ENCODE assay signal across 8 mouse cellular contexts in genomic region chr14:122181815-122182157, GRCm38 (mm10). TPM values are rescaled to one million over a fixed set of nuclear protein-coding genes. Genes with fewer than 3 reads are reported as not detected.
DNase-seq lines count a peak whose midpoint lies in the region; ATAC-seq and TF ChIP-seq lines count a peak whose summit lies in the region.

No protein-coding gene starts in this region.

- H3K4me2 ChIP-seq in embryonic facial prominence, embryonic 14.5 days (ENCODE audit: low read depth, low read length): peak overlapping the region; percentile 75
- H3K4me2 ChIP-seq in limb, embryonic 12.5 days: peak overlapping the region; percentile 62

- no peaks in the 10 kb centered on the region for H3K9me3 ChIP-seq in embryonic facial prominence, embryonic 14.5 days (ENCODE audit: control insufficient read depth, low read length)
- H3K9me3 ChIP-seq in limb, embryonic 12.5 days: no peaks in the 10 kb centered on the region

- ATAC-seq in embryonic facial prominence, embryonic 14.5 days (ENCODE audit: low read depth): peak; percentile 17
- ATAC-seq in limb, embryonic 12.5 days (ENCODE audit: insufficient number of reproducible peaks, insufficient read depth, low FRiP score, low TSS enrichment, low read depth): no peak; the same call in 1 of the 2 replicates

- no peaks in the 10 kb centered on the region for H3K27me3 ChIP-seq in liver, adult 2 months (ENCODE audit: control insufficient read depth, insufficient read depth, low read length)
- H3K27me3 ChIP-seq in embryonic facial prominence, embryonic 14.5 days (replicated peaks; ENCODE audit: control insufficient read depth, insufficient read depth, low read length): no peaks in the 10 kb centered on the region
- peaks cover 22% of the 10 kb centered on the region for H3K27me3 ChIP-seq in limb, embryonic 12.5 days

- intact Hi-C loops in left cerebral cortex, postnatal 10 days (cut with DNase I): no loop called here

- H3K9ac ChIP-seq in liver, adult 2 months (ENCODE audit: low read depth, low read length): peak overlapping the region; percentile 88
- H3K9ac ChIP-seq in embryonic facial prominence, embryonic 14.5 days (ENCODE audit: low read depth, low read length): peak overlapping the region; percentile 78
- H3K9ac ChIP-seq in limb, embryonic 12.5 days (replicated peaks): peak overlapping the region; percentile 65

- peak; percentile 70 for DNase-seq in liver, adult 2 months (ENCODE audit: extremely low read depth, low read depth, low spot score)
- no peak for DNase-seq in liver
- no peak for DNase-seq in embryonic facial prominence, embryonic 14.5 days (ENCODE audit: low spot score)
- DNase-seq in ovary, adult 18-20 months (ENCODE audit: low spot score): no peak
- no peak for DNase-seq in adrenal gland, adult 2 months
- DNase-seq in left cerebral cortex, postnatal 10 days (ENCODE audit: extremely low spot score in 1 of 2, low spot score in 2 of 2): no peak

- peak; percentile 34 for TF ChIP-seq CTCF in liver, adult 2 months (IDR thresholded peaks at IDR 0.05; ENCODE audit: low read depth, low read length)
- TF ChIP-seq CTCF in olfactory bulb, adult 2 months (IDR thresholded peaks at IDR 0.05; ENCODE audit: insufficient read depth, low read depth, low read length): no peak

- H3K79me2 ChIP-seq in liver, adult 2 months (ENCODE audit: control insufficient read depth, insufficient read depth, low read length): peaks cover 7% of the 10 kb centered on the region; the same call in 1 of the 2 replicates

- peak overlapping the region; percentile 92 for H3K4me3 ChIP-seq in liver, adult 2 months (ENCODE audit: insufficient read depth, low read depth, low read length)
- H3K4me3 ChIP-seq in embryonic facial prominence, embryonic 14.5 days (ENCODE audit: low read depth, low read length): peak overlapping the region; percentile 80
- peak overlapping the region; percentile 65 for H3K4me3 ChIP-seq in limb, embryonic 12.5 days (replicated peaks)
- peak overlapping the region; percentile 54 for H3K4me3 ChIP-seq in olfactory bulb, adult 2 months (ENCODE audit: insufficient read depth, low read depth, low read length)

- peak overlapping the region; percentile 78 for H3K27ac ChIP-seq in liver, adult 2 months (replicated peaks; ENCODE audit: insufficient read depth, low read depth, low read length)
- peak overlapping the region; percentile 70 for H3K27ac ChIP-seq in embryonic facial prominence, embryonic 14.5 days (replicated peaks; ENCODE audit: low read depth, low read length)
- no peak overlapping the region for H3K27ac ChIP-seq in limb, embryonic 12.5 days
- no peak overlapping the region for H3K27ac ChIP-seq in olfactory bulb, adult 2 months (ENCODE audit: insufficient read depth, low read depth, low read length)

- H3K36me3 ChIP-seq in liver, adult 2 months (ENCODE audit: control insufficient read depth, insufficient read depth, low read length): no peaks in the 10 kb centered on the region
- H3K36me3 ChIP-seq in embryonic facial prominence, embryonic 14.5 days (ENCODE audit: control insufficient read depth, insufficient read depth, low read length): no peaks in the 10 kb centered on the region
- H3K36me3 ChIP-seq in limb, embryonic 12.5 days: no peaks in the 10 kb centered on the region

- H3K4me1 ChIP-seq in liver, adult 2 months (ENCODE audit: control insufficient read depth, insufficient read depth, low read length): peaks cover 2% of the 10 kb centered on the region; the same call in 1 of the 2 replicates
- peaks cover 6% of the 10 kb centered on the region; the same call in 1 of the 2 replicates for H3K4me1 ChIP-seq in embryonic facial prominence, embryonic 14.5 days (ENCODE audit: control insufficient read depth, insufficient read depth, low read length)
- peaks cover 6% of the 10 kb centered on the region; the same call in 1 of the 2 replicates for H3K4me1 ChIP-seq in limb, embryonic 12.5 days (replicated peaks)
- H3K4me1 ChIP-seq in olfactory bulb, adult 2 months (ENCODE audit: control insufficient read depth, insufficient read depth, low read length): 0 out of 2 replicates have a peak, but pooled peaks cover 2% of the 10 kb centered on the region

- under 1% methylated on average over 12 of the region's 12 CpGs for WGBS in liver, adult 2 months
- WGBS in embryonic facial prominence, embryonic 14.5 days: 1% methylated on average over 11 of the region's 12 CpGs
- 2% methylated on average over 12 of the region's 12 CpGs for WGBS in limb, embryonic 12.5 days
- WGBS in olfactory bulb, adult 2 months: under 1% methylated on average over 12 of the region's 12 CpGs

- TF ChIP-seq POLR2A in liver, adult 2 months (IDR thresholded peaks at IDR 0.05; ENCODE audit: extremely low read depth, insufficient read depth, low read length): no peak
- no peak for TF ChIP-seq POLR2A in olfactory bulb, adult 2 months (IDR thresholded peaks at IDR 0.05; ENCODE audit: insufficient read depth, low read depth, low read length)

RNA-seq across cellular contexts. Expression of gene Clybl, which starts 0.3 kb away (rescaled TPM):
- 23.4 TPM in 2 replicates for total RNA-seq in liver, adult 2 months (2014; rRNA removed)
- polyA plus RNA-seq in liver, adult 2 months (2012; rRNA removed): 15.3 and 15.4 TPM in 2 replicates
- 26.6 and 27.1 TPM in 2 replicates for polyA plus RNA-seq in embryonic facial prominence, embryonic 14.5 days (2014; fragmentation: Nextera tagmentation; extraction: Ambion mirVana)
- 16.8 and 17.5 TPM in 2 replicates for polyA plus RNA-seq in limb, embryonic 12.5 days (2016; fragmentation: Nextera tagmentation; extraction: Ambion mirVana)
- not detected in 2 replicates for polyA plus RNA-seq in olfactory bulb, adult 2 months (2012; ENCODE audit: insufficient read depth, insufficient read length, low replicate concordance, missing spikeins)
- 100 to 1,000 TPM in 1 of 2 experiments, 10 to 100 TPM in 1; 96.5 to 104 TPM for total RNA-seq in adrenal gland, adult 2 months (2021)
- 4.4 and 5.3 TPM in 2 replicates for polyA plus RNA-seq in adrenal gland, adult 2 months (2012; rRNA removed)
- total RNA-seq in left cerebral cortex, postnatal 10 days (2021): 10 to 100 TPM; 19.4 to 20.9 TPM

Comparison
In these comparisons a context has a peak if more than half of its experiments do, and no peak if none do; other contexts are left out.
1. H3K27ac ChIP-seq: peak in liver, adult 2 months (single experiment) and embryonic facial prominence, embryonic 14.5 days (single experiment); none in limb, embryonic 12.5 days (single experiment) and olfactory bulb, adult 2 months (single experiment).
2. Peak in every context shown above with its lines, with median percentiles within 50 percentile points of each other: H3K4me3 ChIP-seq and H3K9ac ChIP-seq.